Mouse (Mus musculus) embryonic facial prominence, embryonic 11.5 days (tissue): ENCODE results near the gene Zfp568. TPM values are rescaled to one million over a fixed set of nuclear protein-coding genes. Genes with fewer than 3 reads are reported as not detected.
A peak's percentile ranks its signal among the peaks of the same experiment; 100 is the strongest.

Source experiments
- ATAC-seq: fragments of 200-750 bp; cut with Nextera tagmentation; replicated peaks from 2 replicates; pipeline ENCODE4 v1.8.0; 2017; ENCODE audit warnings: low read depth; ENCODE audit not compliant: insufficient number of reproducible peaks, low FRiP score, low TSS enrichment
- DNase-seq: peaks from one replicate; pipeline ENCODE4 v3.0.0-alpha.2; 2015; ENCODE audit warnings: low spot score
- H3K27ac ChIP-seq: fragments of 300-500 bp; sonication (generic); replicated peaks from 2 replicates; pipeline ENCODE4 v1.5.1; 2014; ENCODE audit warnings: mild to moderate bottlenecking, low read depth, low read length, control low read depth
- H3K27me3 ChIP-seq: fragments of 300-500 bp; sonication (generic); 2 replicates; pipeline ENCODE4 v1.6.1; 2014; ENCODE audit warnings: mild to moderate bottlenecking, low read length, moderate library complexity, mixed read lengths; ENCODE audit not compliant: control insufficient read depth, insufficient read depth
- H3K36me3 ChIP-seq: fragments of 300-500 bp; sonication (generic); replicated peaks from 2 replicates; pipeline ENCODE4 v1.6.1; 2014; ENCODE audit warnings: low read depth, mild to moderate bottlenecking, low read length, moderate library complexity, mixed read lengths; ENCODE audit not compliant: control insufficient read depth, insufficient read depth
- H3K4me1 ChIP-seq: fragments of 300-500 bp; sonication (generic); 2 replicates; pipeline ENCODE4 v1.6.1; 2014; ENCODE audit warnings: low read length, mixed read lengths; ENCODE audit not compliant: control insufficient read depth, insufficient read depth
- H3K4me2 ChIP-seq: fragments of 300-500 bp; sonication (generic); 2 replicates; pipeline ENCODE4 v1.6.1; 2014; ENCODE audit warnings: low read depth, mild to moderate bottlenecking, control low read depth, low read length, moderate library complexity
- H3K4me3 ChIP-seq: fragments of 300-500 bp; sonication (generic); 2 replicates; pipeline ENCODE4 v1.5.1; 2014; ENCODE audit warnings: low read depth, low read length, control low read depth
- H3K9ac ChIP-seq: fragments of 300-500 bp; sonication (generic); replicated peaks from 2 replicates; pipeline ENCODE4 v1.6.1; 2014; ENCODE audit warnings: mild to moderate bottlenecking, control low read depth, low read length
- H3K9me3 ChIP-seq: fragments of 300-500 bp; sonication (generic); replicated peaks from 2 replicates; pipeline ENCODE4 v1.6.1; 2016; ENCODE audit warnings: mild to moderate bottlenecking, low read length, inconsistent platforms, mixed read lengths; ENCODE audit not compliant: control insufficient read depth
- whole genome bisulfite sequencing: fragments of 180-500 bp; shearing (Covaris S2); extraction: QIAGEN DNeasy Blood & Tissue Kit; methylation state at CpG from one replicate; pipeline ENCODE4 v1.1.7; 2014; 5-methylcytosine and 5-hydroxymethylcytosine counted together
- polyA plus RNA-seq: library from polyadenylated mRNA; unstranded; fragments of >200 nt; fragmentation: Nextera tagmentation; extraction: Ambion mirVana; gene quantifications from 2 replicates; pipeline ENCODE4 v1.2.1, GENCODE M21; 2014

Zfp568 gene
- polyA plus RNA-seq, 1 experiment from 2014 or later, result 19.5 TPM

DNA sequence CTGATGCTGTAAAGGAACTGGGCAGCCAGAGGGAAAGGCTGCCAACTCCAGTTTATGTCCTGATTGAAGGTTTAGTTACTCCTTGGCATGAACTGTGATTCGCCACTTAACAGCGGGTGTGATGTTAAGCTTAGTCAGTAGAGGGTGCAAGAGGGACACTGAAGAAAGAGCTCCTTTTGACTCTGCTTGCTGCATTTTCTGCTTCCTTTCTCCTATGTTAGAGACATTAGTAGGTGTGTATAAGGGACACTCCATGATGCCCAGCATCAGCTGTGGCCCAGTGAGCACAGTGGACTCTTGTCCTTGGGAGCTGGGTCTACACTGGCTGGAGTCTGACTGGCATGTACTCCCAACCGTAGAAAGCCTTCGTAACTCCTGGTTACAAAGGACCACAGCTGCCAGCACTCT lies 29.2 kb downstream of the Zfp568 start:
- no peaks in the 10 kb centered on the region for H3K27me3 ChIP-seq
- peaks cover 17% of the 10 kb centered on the region for H3K36me3 ChIP-seq
- no peak overlapping the region for H3K27ac ChIP-seq
- no peaks in the 10 kb centered on the region for H3K9me3 ChIP-seq
- H3K4me3 ChIP-seq, result no peak overlapping the region
- 83% methylated on average over 4 of the region's 4 CpGs for WGBS
- ATAC-seq, result no peak
- H3K4me2 ChIP-seq, result no peak overlapping the region
- DNase-seq, result peak; percentile 62
- H3K9ac ChIP-seq, result no peak overlapping the region
- H3K4me1 ChIP-seq, result no peaks in the 10 kb centered on the region; the same call in 1 of the 2 replicates

DNA sequence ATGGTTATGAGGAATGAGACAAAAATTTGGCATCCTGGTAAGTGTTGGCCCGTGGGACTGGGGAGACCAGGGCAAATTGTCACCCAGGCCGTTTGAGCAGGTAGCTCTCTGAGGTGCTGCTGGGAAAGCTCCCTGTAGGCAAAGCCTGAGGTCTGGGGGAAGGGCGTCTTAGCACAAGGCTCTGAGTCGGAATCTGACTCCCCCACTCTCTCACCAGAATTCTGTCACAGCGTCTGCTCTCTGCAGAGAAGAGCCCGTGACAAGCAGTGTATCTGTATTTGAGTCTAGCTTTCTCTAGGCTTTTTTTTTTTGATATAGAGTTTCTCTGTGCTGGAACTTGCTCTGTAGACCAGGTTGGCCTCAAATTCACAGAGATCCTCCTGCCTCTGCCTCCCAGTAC lies 33.5 kb downstream of the Zfp568 start:
- 95% methylated on average over 6 of the region's 6 CpGs for WGBS
- no peak for DNase-seq

DNA sequence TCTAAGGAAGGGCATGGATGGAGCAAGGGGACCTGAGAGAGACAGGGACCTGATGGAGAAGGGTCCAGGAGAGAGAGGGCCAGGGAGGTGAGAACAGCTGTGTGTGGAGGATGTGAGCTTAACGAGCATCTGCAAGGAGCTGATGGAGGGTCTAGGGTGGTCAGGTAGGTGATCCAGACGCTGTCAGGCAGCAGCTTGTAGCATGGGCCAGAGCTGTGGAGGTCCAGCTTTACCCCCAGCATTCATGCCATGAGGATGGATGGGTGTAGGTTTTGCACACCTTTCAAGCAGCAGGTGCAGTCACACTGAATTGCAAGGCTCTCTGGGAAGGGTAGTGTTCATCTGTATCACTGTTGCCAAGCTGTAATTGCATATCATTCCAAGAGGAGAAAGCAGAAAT lies 35.8 kb downstream of the Zfp568 start:
- no peak overlapping the region for H3K4me2 ChIP-seq
- no peak overlapping the region for H3K4me3 ChIP-seq
- no peak for DNase-seq
- H3K4me1 ChIP-seq, result no peaks in the 10 kb centered on the region
- no peak for ATAC-seq
- H3K27me3 ChIP-seq, result no peaks in the 10 kb centered on the region
- 82% methylated on average over 2 of the region's 2 CpGs for WGBS
- H3K27ac ChIP-seq, result no peak overlapping the region
- H3K9ac ChIP-seq, result no peak overlapping the region
- peaks cover 27% of the 10 kb centered on the region for H3K36me3 ChIP-seq
- H3K9me3 ChIP-seq, result no peaks in the 10 kb centered on the region

More for the DNA sequence above, 33.5 kb downstream of the Zfp568 start:
- Histone ChIP-seq H3K4me3 (no peak overlapping the region), H3K4me2 (no peak overlapping the region), H3K36me3 (peaks cover 23% of the 10 kb centered on the region), H3K9ac (no peak overlapping the region), H3K27ac (no peak overlapping the region), H3K9me3 (no peaks in the 10 kb centered on the region), H3K4me1 (no peaks in the 10 kb centered on the region), H3K27me3 (no peaks in the 10 kb centered on the region)
- no peak for ATAC-seq

DNA sequence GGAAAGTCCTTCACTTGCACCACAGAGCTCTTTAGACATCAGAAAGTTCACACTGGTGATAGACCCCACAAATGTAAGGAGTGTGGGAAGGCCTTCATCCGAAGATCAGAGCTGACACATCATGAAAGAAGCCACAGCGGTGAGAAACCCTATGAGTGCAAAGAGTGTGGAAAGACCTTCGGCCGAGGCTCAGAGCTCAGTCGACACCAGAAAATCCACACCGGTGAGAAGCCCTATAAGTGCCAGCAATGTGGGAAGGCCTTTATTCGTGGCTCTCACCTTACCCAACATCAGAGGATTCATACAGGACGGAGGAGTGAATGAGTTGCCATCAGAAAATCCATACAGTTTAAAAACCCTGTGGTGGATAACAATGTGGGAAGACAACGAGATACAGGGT lies 39.6 kb downstream of the Zfp568 start:
- H3K9me3 ChIP-seq, result no peaks in the 10 kb centered on the region
- DNase-seq (no peak), ATAC-seq (no peak)
- WGBS, result 95% methylated on average over 9 of the region's 9 CpGs
- H3K27me3 ChIP-seq, result no peaks in the 10 kb centered on the region
- H3K36me3 ChIP-seq, result peaks cover 26% of the 10 kb centered on the region
- no peaks in the 10 kb centered on the region for H3K4me1 ChIP-seq
- H3K27ac ChIP-seq, result no peak overlapping the region
- no peak overlapping the region for H3K9ac ChIP-seq
- H3K4me3 ChIP-seq, result no peak overlapping the region
- no peak overlapping the region for H3K4me2 ChIP-seq

DNA sequence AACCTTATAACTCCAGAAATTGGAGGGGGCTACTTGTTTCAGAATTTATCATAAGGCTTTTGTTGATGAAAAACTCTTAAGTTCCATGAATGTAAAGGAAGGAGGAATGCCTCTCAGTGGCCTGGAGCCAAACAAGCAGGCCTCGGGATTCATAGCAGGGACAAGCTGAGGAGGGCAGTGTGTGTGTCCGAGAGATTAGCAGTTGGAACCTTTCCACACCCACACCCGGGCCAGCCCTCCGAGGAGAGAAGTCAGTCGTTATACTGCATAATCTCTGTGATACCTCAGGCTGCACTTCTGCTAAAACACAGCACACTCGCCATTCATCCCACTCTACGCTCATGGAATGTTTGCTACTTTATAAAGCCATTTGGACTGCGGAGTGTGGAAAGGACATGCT lies 40.0 kb downstream of the Zfp568 start:
- Histone ChIP-seq H3K9ac (no peak overlapping the region), H3K36me3 (peaks cover 23% of the 10 kb centered on the region), H3K27ac (no peak overlapping the region), H3K4me1 (no peaks in the 10 kb centered on the region), H3K4me3 (no peak overlapping the region), H3K27me3 (no peaks in the 10 kb centered on the region), H3K4me2 (no peak overlapping the region), H3K9me3 (no peaks in the 10 kb centered on the region)
- ATAC-seq (no peak), DNase-seq (no peak)
- WGBS, result 90% methylated on average over 8 of the region's 8 CpGs

DNA sequence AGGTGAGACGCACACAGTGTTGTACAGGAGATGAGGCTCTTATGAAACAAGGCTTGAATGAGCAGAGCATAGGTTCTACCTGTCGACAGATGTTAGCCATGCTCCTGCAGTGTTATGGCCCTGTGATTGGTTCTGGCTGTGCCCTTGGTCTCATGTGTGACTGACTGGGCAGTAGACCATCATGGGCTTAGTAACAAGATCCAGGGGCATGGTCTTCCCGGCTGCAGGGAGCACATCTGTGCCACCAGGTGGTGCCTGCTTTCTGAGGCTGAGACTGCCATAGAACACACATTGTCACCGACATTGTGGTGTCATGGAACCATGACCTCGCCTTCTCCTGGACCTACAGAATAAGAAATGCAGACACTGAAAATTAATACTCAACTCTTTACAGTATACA lies 41.6 kb downstream of the Zfp568 start:
- DNase-seq (no peak), ATAC-seq (no peak)
- H3K36me3 ChIP-seq, result peaks cover 21% of the 10 kb centered on the region
- no peaks in the 10 kb centered on the region for H3K4me1 ChIP-seq
- no peak overlapping the region for H3K4me2 ChIP-seq
- no peak overlapping the region for H3K9ac ChIP-seq
- H3K4me3 ChIP-seq, result no peak overlapping the region
- no peaks in the 10 kb centered on the region for H3K27me3 ChIP-seq
- no peak overlapping the region for H3K27ac ChIP-seq
- WGBS, result 82% methylated on average over 5 of the region's 5 CpGs
- H3K9me3 ChIP-seq, result no peaks in the 10 kb centered on the region

DNA sequence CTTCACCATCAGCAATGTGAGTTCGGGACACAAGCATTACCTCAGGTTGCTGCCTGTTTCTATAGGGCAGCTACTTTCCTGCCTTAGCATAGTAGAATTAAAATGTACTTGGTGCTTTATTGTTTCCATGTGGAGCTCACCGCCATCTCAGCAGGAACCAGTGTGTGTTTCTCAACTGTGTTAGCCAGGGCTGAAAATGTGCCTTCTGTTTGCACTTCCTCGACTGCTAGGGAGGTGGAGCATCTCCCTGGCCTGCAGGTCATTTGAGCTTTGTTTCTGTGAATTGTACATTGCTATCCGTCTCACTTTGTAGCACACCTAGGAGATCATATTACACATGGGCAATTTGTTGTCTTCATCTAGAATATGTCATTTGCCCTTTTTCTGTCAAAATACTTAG lies 43.6 kb downstream of the Zfp568 start:
- no peak for DNase-seq
- H3K9me3 ChIP-seq, result no peaks in the 10 kb centered on the region
- 56% methylated on average over 4 of the region's 4 CpGs for WGBS
- H3K27ac ChIP-seq, result no peak overlapping the region
- H3K9ac ChIP-seq, result no peak overlapping the region
- no peak overlapping the region for H3K4me2 ChIP-seq
- no peak overlapping the region for H3K4me3 ChIP-seq
- ATAC-seq, result no peak
- no peaks in the 10 kb centered on the region for H3K4me1 ChIP-seq
- H3K36me3 ChIP-seq, result peaks cover 20% of the 10 kb centered on the region
- no peaks in the 10 kb centered on the region for H3K27me3 ChIP-seq

DNA sequence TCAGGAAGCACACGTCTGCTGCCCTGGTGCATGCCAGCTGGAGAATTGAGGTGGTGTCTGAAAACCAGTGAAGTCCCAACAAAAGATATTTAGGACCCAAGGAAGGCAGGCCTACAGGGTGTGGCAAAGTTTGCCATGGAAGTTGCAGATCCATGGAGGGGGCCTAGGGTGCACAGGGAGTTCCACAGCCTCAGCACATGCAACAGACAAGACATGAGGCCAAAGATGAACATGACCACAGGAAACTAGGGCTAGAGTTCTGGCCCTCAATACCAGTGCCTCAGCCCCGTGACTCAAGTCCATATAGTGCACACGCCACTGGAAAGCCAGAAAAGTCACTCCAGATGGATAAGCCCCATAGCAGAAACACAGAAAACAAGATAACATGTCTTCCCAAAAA lies 44.8 kb downstream of the Zfp568 start:
- H3K4me2 ChIP-seq, result no peak overlapping the region
- ATAC-seq, result no peak
- no peaks in the 10 kb centered on the region for H3K4me1 ChIP-seq
- H3K4me3 ChIP-seq, result no peak overlapping the region
- H3K9ac ChIP-seq, result no peak overlapping the region
- DNase-seq, result no peak
- H3K27me3 ChIP-seq, result no peaks in the 10 kb centered on the region
- peaks cover 8% of the 10 kb centered on the region; the same call in 1 of the 2 replicates for H3K36me3 ChIP-seq
- no peaks in the 10 kb centered on the region for H3K9me3 ChIP-seq
- WGBS, result 87% methylated on average over 3 of the region's 3 CpGs
- no peak overlapping the region for H3K27ac ChIP-seq
